Mouse (Mus musculus): Measurements from ENCODE around the gene Gal3st1. TPM values are rescaled to one million over a fixed set of nuclear protein-coding genes. Genes with fewer than 3 reads are reported as not detected.

Gal3st1 gene
- total and polyA plus RNA-seq, 3 experiments = 0.08 TPM; not detected in 2

Other genes with a start within 250 kb of the Gal3st1 start
- not detected in 2 replicates for gene Osbp2, start 119.7 kb upstream of the Gal3st1 start, total RNA-seq (2012; rRNA removed)
- not detected in 2 replicates for gene Osbp2, start 119.7 kb upstream of the Gal3st1 start, total RNA-seq (2014; rRNA removed)
- gene Osbp2, start 119.7 kb upstream of the Gal3st1 start, polyA plus RNA-seq (2012; ENCODE audit: insufficient read length, low read depth) = not detected in 2 replicates
- gene 4921536K21Rik, start 88.5 kb upstream of the Gal3st1 start, total RNA-seq (2012; rRNA removed) = 0.08 and 0.21 TPM in 2 replicates
- 0.08 TPM in 1 of 2 replicates, not detected in the other for gene 4921536K21Rik, start 88.5 kb upstream of the Gal3st1 start, total RNA-seq (2014; rRNA removed)
- 0.56 and 0.61 TPM in 2 replicates for gene 4921536K21Rik, start 88.5 kb upstream of the Gal3st1 start, polyA plus RNA-seq (2012; ENCODE audit: insufficient read length, low read depth)
- 4.7 and 4.8 TPM in 2 replicates for gene Dusp18, start 88.4 kb upstream of the Gal3st1 start, total RNA-seq (2012; rRNA removed)
- 2.3 and 2.8 TPM in 2 replicates for gene Dusp18, start 88.4 kb upstream of the Gal3st1 start, total RNA-seq (2014; rRNA removed)
- 5.5 and 6.6 TPM in 2 replicates for gene Dusp18, start 88.4 kb upstream of the Gal3st1 start, polyA plus RNA-seq (2012; ENCODE audit: insufficient read length, low read depth)
- 9.5 and 10.9 TPM in 2 replicates for gene Slc35e4, start 69.0 kb upstream of the Gal3st1 start, total RNA-seq (2012; rRNA removed)
- gene Slc35e4, start 69.0 kb upstream of the Gal3st1 start, total RNA-seq (2014; rRNA removed) = 3.3 and 4.5 TPM in 2 replicates
- 4.0 and 4.6 TPM in 2 replicates for gene Slc35e4, start 69.0 kb upstream of the Gal3st1 start, polyA plus RNA-seq (2012; ENCODE audit: insufficient read length, low read depth)
- gene Tcn2, start 51.5 kb upstream of the Gal3st1 start, total RNA-seq (2012; rRNA removed) = 4.7 and 8.6 TPM in 2 replicates
- 1.2 and 1.3 TPM in 2 replicates for gene Tcn2, start 51.5 kb upstream of the Gal3st1 start, total RNA-seq (2014; rRNA removed)
- 2.5 and 2.7 TPM in 2 replicates for gene Tcn2, start 51.5 kb upstream of the Gal3st1 start, polyA plus RNA-seq (2012; ENCODE audit: insufficient read length, low read depth)
- gene Pes1, start 19.7 kb upstream of the Gal3st1 start, total RNA-seq (2012; rRNA removed) = 120 and 149 TPM in 2 replicates
- 226 and 251 TPM in 2 replicates for gene Pes1, start 19.7 kb upstream of the Gal3st1 start, total RNA-seq (2014; rRNA removed)
- gene Pes1, start 19.7 kb upstream of the Gal3st1 start, polyA plus RNA-seq (2012; ENCODE audit: insufficient read length, low read depth) = 304 and 311 TPM in 2 replicates
- 0.21 and 0.50 TPM in 2 replicates for gene 4930556J24Rik, start 6.9 kb upstream of the Gal3st1 start, total RNA-seq (2012; rRNA removed)
- not detected in 2 replicates for gene 4930556J24Rik, start 6.9 kb upstream of the Gal3st1 start, total RNA-seq (2014; rRNA removed)
- 0.70 and 0.78 TPM in 2 replicates for gene 4930556J24Rik, start 6.9 kb upstream of the Gal3st1 start, polyA plus RNA-seq (2012; ENCODE audit: insufficient read length, low read depth)
- 0.47 and 0.55 TPM in 2 replicates for gene Sec14l4, start 47.8 kb downstream of the Gal3st1 start, total RNA-seq (2012; rRNA removed)
- 0.42 and 0.46 TPM in 2 replicates for gene Sec14l4, start 47.8 kb downstream of the Gal3st1 start, total RNA-seq (2014; rRNA removed)
- 2.2 and 3.5 TPM in 2 replicates for gene Sec14l4, start 47.8 kb downstream of the Gal3st1 start, polyA plus RNA-seq (2012; ENCODE audit: insufficient read length, low read depth)
- gene Sec14l3, start 81.2 kb downstream of the Gal3st1 start, total RNA-seq (2012; rRNA removed) = 0.21 TPM in 1 of 2 replicates, not detected in the other
- not detected in 2 replicates for gene Sec14l3, start 81.2 kb downstream of the Gal3st1 start, total RNA-seq (2014; rRNA removed)
- not detected in 2 replicates for gene Sec14l3, start 81.2 kb downstream of the Gal3st1 start, polyA plus RNA-seq (2012; ENCODE audit: insufficient read length, low read depth)
- 30.0 and 41.0 TPM in 2 replicates for gene Mtfp1, start 111.8 kb downstream of the Gal3st1 start, total RNA-seq (2012; rRNA removed)
- 22.1 and 22.3 TPM in 2 replicates for gene Mtfp1, start 111.8 kb downstream of the Gal3st1 start, total RNA-seq (2014; rRNA removed)
- 27.0 and 27.7 TPM in 2 replicates for gene Mtfp1, start 111.8 kb downstream of the Gal3st1 start, polyA plus RNA-seq (2012; ENCODE audit: insufficient read length, low read depth)
- 21.5 and 26.1 TPM in 2 replicates for gene Sec14l2, start 139.8 kb downstream of the Gal3st1 start, total RNA-seq (2012; rRNA removed)
- 21.9 and 24.2 TPM in 2 replicates for gene Sec14l2, start 139.8 kb downstream of the Gal3st1 start, total RNA-seq (2014; rRNA removed)
- 16.7 and 19.0 TPM in 2 replicates for gene Sec14l2, start 139.8 kb downstream of the Gal3st1 start, polyA plus RNA-seq (2012; ENCODE audit: insufficient read length, low read depth)
- 24.8 and 25.0 TPM in 2 replicates for gene Rnf215, start 151.6 kb downstream of the Gal3st1 start, total RNA-seq (2012; rRNA removed)
- 14.9 and 18.2 TPM in 2 replicates for gene Rnf215, start 151.6 kb downstream of the Gal3st1 start, total RNA-seq (2014; rRNA removed)
- gene Rnf215, start 151.6 kb downstream of the Gal3st1 start, polyA plus RNA-seq (2012; ENCODE audit: insufficient read length, low read depth) = 22.5 and 24.3 TPM in 2 replicates
- gene Ccdc157, start 176.7 kb downstream of the Gal3st1 start, total RNA-seq (2012; rRNA removed) = 4.2 and 4.4 TPM in 2 replicates
- gene Ccdc157, start 176.7 kb downstream of the Gal3st1 start, total RNA-seq (2014; rRNA removed) = 2.3 and 2.6 TPM in 2 replicates
- 3.9 and 4.0 TPM in 2 replicates for gene Ccdc157, start 176.7 kb downstream of the Gal3st1 start, polyA plus RNA-seq (2012; ENCODE audit: insufficient read length, low read depth)
- 46.5 and 56.9 TPM in 2 replicates for gene Sf3a1, start 176.7 kb downstream of the Gal3st1 start, total RNA-seq (2012; rRNA removed)
- gene Sf3a1, start 176.7 kb downstream of the Gal3st1 start, total RNA-seq (2014; rRNA removed) = 28.6 and 29.5 TPM in 2 replicates
- 93.4 and 97.6 TPM in 2 replicates for gene Sf3a1, start 176.7 kb downstream of the Gal3st1 start, polyA plus RNA-seq (2012; ENCODE audit: insufficient read length, low read depth)
- gene Tbc1d10a, start 203.2 kb downstream of the Gal3st1 start, total RNA-seq (2012; rRNA removed) = 30.3 and 37.7 TPM in 2 replicates
- 30.9 and 33.9 TPM in 2 replicates for gene Tbc1d10a, start 203.2 kb downstream of the Gal3st1 start, total RNA-seq (2014; rRNA removed)
- 33.5 and 37.6 TPM in 2 replicates for gene Tbc1d10a, start 203.2 kb downstream of the Gal3st1 start, polyA plus RNA-seq (2012; ENCODE audit: insufficient read length, low read depth)
- 4.7 and 5.8 TPM in 2 replicates for gene Castor1, start 234.6 kb downstream of the Gal3st1 start, total RNA-seq (2012; rRNA removed)
- gene Castor1, start 234.6 kb downstream of the Gal3st1 start, total RNA-seq (2014; rRNA removed) = 13.0 TPM in 2 replicates
- 18.2 and 23.7 TPM in 2 replicates for gene Castor1, start 234.6 kb downstream of the Gal3st1 start, polyA plus RNA-seq (2012; ENCODE audit: insufficient read length, low read depth)